Mouse (Mus musculus): ENCODE results near the gene Pmis2.

DNA sequence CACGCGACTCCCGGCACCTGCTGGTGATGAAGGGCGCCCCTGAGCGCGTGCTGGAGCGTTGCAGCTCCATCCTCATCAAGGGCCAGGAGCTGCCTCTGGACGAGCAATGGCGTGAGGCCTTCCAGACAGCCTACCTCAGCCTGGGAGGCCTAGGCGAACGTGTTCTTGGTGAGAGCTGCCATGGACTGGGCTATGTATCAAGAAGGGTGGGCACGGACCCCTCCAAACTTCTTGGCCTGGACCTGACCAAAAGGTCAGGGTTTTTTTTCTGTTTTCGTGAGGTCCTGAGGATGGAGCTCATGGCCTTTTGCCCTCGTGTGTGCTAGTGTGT, 46.3 kb upstream of the Pmis2 start:
- TF ChIP-seq ZC3H11A (IDR thresholded peaks at IDR 0.05; ENCODE audit: borderline replicate concordance, low read depth, low read length), result no peak
- TF ChIP-seq HCFC1 (IDR thresholded peaks at IDR 0.05; ENCODE audit: borderline replicate concordance, insufficient read depth, low read length), result no peak
- TF ChIP-seq CHD2 (IDR thresholded peaks at IDR 0.05; ENCODE audit: low read depth, low read length), result no peak
